Mouse (Mus musculus): ENCODE data around the gene Shoc2. TPM values are rescaled to one million over a fixed set of nuclear protein-coding genes. Genes with fewer than 3 reads are reported as not detected.

Gene Shoc2
- polyA plus RNA-seq, 1 experiment from 2014 or later, result 57.0 TPM

DNA sequence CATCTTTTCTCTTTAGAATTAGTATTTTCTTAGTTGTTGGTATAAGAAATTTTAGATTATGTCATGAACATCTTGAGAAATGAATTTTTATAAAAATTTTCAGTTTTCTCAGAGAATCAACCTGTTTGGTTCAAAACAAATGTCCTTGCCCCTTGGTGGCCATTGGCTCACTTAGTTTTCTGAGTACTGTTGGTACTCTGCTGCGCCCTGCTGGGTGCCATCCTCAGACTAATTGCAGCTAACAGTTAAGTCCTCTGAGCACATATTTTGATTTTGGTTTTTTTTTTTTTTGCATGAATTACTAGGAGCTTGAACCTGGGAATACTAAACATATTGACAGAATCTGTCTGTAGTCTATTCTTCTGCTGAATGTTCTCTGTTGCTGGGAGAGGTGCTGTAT, 39.2 kb downstream of the Shoc2 start:
- Histone ChIP-seq H3K36me3 (peaks cover 12% of the 10 kb centered on the region), H3K27ac (no peak overlapping the region), H3K4me1 (no peaks in the 10 kb centered on the region), H3K27me3 (no peaks in the 10 kb centered on the region), H3K4me2 (replicated peaks) (no peak overlapping the region), H3K9me3 (no peaks in the 10 kb centered on the region), H3K4me3 (no peak overlapping the region), H3K9ac (no peak overlapping the region)
- 91% methylated on average over 1 of the region's 1 CpGs for WGBS
- no peak for ATAC-seq (ENCODE audit: insufficient number of reproducible peaks, insufficient read depth, low FRiP score, low TSS enrichment)

DNA sequence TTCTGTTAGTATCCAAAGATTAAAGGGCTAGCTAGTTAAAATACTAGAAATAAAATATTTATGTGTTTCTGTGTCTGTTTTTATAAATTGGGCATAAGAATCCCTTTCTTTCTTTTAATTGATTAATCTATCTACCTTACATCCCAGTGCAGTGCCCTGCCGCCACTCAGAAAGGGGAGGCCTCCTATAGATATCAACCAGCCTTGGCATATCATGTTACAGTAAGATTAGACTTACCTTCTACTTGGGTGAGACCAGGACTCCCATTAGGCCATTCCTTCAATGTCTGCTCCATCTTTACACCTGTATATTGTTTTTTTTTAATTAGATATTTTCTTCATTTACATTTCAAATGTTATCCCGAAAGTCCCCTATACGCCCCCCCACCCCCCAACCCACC, 40.5 kb downstream of the Shoc2 start:
- Histone ChIP-seq H3K27ac (no peak overlapping the region), H3K9me3 (no peaks in the 10 kb centered on the region), H3K4me3 (no peak overlapping the region), H3K36me3 (peaks cover 10% of the 10 kb centered on the region), H3K27me3 (no peaks in the 10 kb centered on the region), H3K9ac (no peak overlapping the region), H3K4me2 (replicated peaks) (no peak overlapping the region), H3K4me1 (no peaks in the 10 kb centered on the region)
- 94% methylated on average over 3 of the region's 3 CpGs for WGBS
- ATAC-seq (ENCODE audit: insufficient number of reproducible peaks, insufficient read depth, low FRiP score, low TSS enrichment), result no peak

DNA sequence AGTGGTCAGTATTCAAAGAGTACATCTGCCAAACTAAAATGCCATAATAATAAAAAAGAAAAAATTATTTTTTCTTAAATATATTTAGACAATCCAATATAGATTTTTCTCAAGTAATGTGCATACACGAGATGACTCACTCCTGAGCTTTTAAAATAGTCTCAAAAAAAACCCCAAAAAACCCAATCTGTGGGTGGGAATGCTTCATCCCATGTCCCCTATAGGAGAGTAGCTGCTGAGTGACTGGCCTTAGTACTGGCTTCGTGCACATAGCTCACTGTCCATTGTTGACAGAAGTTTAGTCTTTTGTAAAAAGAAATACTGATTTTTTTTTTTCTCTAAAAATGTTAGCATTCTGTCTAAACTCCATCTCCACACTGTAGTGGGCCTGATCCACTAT, 46.4 kb downstream of the Shoc2 start:
- Histone ChIP-seq H3K4me1 (no peaks in the 10 kb centered on the region), H3K27ac (no peak overlapping the region), H3K27me3 (no peaks in the 10 kb centered on the region), H3K4me2 (replicated peaks) (no peak overlapping the region), H3K4me3 (no peak overlapping the region), H3K36me3 (peaks cover 10% of the 10 kb centered on the region), H3K9ac (no peak overlapping the region), H3K9me3 (no peaks in the 10 kb centered on the region)
- 87% methylated on average over 2 of the region's 2 CpGs for WGBS
- ATAC-seq (ENCODE audit: insufficient number of reproducible peaks, insufficient read depth, low FRiP score, low TSS enrichment), result no peak

DNA sequence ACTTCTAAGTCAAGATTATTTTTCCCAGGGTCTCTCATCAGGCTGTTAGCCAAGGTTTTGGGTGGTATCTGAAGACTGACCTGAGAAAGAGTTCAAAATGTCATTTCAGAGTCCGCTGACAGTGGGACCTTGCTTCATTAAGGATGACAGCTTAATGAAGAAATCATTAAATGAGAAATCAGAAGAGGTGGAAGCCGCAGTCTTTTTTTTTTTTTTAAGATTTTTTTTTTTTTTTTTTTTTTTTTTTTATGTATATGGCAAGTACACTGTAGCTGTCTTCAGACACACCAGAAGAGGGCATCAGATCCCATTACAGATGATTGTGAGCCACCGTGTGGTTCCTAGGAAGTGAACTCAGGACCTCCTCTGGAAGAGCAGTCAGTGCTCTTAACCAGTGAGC, 49.8 kb downstream of the Shoc2 start:
- H3K27ac ChIP-seq, result no peak overlapping the region
- H3K9ac ChIP-seq, result no peak overlapping the region
- H3K4me3 ChIP-seq, result no peak overlapping the region
- no peaks in the 10 kb centered on the region for H3K9me3 ChIP-seq
- H3K4me1 ChIP-seq, result 0 out of 2 replicates have a peak, but pooled peaks cover 7% of the 10 kb centered on the region
- no peak for ATAC-seq (ENCODE audit: insufficient number of reproducible peaks, insufficient read depth, low FRiP score, low TSS enrichment)
- H3K36me3 ChIP-seq, result no peaks in the 10 kb centered on the region
- WGBS, result 75% methylated on average over 3 of the region's 3 CpGs
- H3K4me2 ChIP-seq (replicated peaks), result no peak overlapping the region
- no peaks in the 10 kb centered on the region for H3K27me3 ChIP-seq

DNA sequence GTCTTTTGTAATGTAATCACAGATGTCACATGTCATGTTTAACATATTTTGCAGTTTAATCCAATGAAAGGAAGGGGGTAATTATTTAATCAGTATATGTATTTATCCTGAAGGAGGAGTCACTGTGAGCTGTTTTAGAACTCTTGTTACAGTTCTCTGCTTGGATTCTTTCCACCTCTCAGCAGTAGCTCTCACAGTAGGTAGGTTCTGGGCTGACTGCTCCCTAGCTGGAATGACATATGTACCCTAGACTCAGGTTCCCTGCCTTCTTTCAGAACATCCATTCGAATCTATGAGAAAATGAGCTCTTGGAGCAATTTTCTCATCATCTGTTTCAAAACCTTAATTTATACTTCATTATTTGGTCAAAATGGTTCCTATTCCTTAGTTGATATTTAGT, 50.2 kb downstream of the Shoc2 start:
- H3K4me2 ChIP-seq (replicated peaks), result no peak overlapping the region
- no peak overlapping the region for H3K9ac ChIP-seq
- 68% methylated on average over 1 of the region's 1 CpGs for WGBS
- no peak overlapping the region for H3K27ac ChIP-seq
- H3K4me1 ChIP-seq, result 0 out of 2 replicates have a peak, but pooled peaks cover 9% of the 10 kb centered on the region
- ATAC-seq (ENCODE audit: insufficient number of reproducible peaks, insufficient read depth, low FRiP score, low TSS enrichment), result no peak
- H3K9me3 ChIP-seq, result no peaks in the 10 kb centered on the region
- H3K27me3 ChIP-seq, result no peaks in the 10 kb centered on the region
- H3K4me3 ChIP-seq, result no peak overlapping the region
- H3K36me3 ChIP-seq, result no peaks in the 10 kb centered on the region

DNA sequence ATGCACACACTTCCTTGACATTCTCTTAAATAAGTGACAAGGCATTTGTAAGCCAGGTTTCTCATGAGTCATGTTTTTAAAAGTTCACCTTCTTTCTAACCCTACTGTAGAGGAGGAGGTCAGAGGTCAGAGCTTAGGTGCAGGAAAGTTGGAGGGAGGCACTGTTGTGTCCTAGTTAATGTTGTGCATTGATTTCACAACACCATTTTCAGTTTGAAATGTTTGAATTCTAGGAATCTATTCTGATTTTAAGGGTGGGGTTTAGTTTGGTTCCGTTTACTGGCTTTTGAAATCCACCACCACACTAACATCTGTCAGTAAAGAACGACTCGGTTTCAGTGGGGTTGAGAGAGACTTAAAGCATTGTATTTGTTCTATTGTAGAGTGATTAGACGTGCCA, 66.9 kb downstream of the Shoc2 start:
- ATAC-seq (ENCODE audit: insufficient number of reproducible peaks, insufficient read depth, low FRiP score, low TSS enrichment), result no peak
- no peak overlapping the region for H3K9ac ChIP-seq
- H3K4me3 ChIP-seq, result no peak overlapping the region
- H3K4me1 ChIP-seq, result no peaks in the 10 kb centered on the region; the same call in 1 of the 2 replicates
- WGBS, result 82% methylated on average over 4 of the region's 4 CpGs
- no peak overlapping the region for H3K4me2 ChIP-seq (replicated peaks)
- no peaks in the 10 kb centered on the region for H3K9me3 ChIP-seq
- no peaks in the 10 kb centered on the region; the same call in 1 of the 2 replicates for H3K36me3 ChIP-seq
- no peaks in the 10 kb centered on the region for H3K27me3 ChIP-seq
- no peak overlapping the region for H3K27ac ChIP-seq

DNA sequence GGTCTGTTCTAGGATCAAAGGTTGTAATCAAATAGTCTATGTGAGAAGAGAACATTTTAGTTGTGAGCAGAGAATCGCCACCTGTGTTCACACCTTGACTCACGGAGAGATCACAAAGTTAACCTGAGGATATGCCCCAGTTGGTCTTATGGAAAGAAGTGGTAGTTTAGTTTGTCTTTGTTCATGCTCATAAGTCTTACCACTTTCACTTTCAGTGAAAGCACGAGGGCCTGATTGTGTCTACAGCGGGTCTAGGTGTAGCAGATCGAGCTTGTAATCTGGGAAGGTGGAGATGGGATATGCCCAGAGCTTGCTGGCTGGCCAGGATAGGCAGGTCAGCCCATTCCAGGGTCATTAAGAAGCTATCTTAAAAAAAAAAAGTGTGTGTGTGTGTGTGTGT, 70.9 kb downstream of the Shoc2 start:
- no peaks in the 10 kb centered on the region; the same call in 1 of the 2 replicates for H3K4me1 ChIP-seq
- 96% methylated on average over 5 of the region's 5 CpGs for WGBS
- H3K9me3 ChIP-seq, result no peaks in the 10 kb centered on the region
- H3K4me2 ChIP-seq (replicated peaks), result no peak overlapping the region
- H3K36me3 ChIP-seq, result no peaks in the 10 kb centered on the region
- H3K27ac ChIP-seq, result no peak overlapping the region
- no peak for ATAC-seq (ENCODE audit: insufficient number of reproducible peaks, insufficient read depth, low FRiP score, low TSS enrichment)
- no peaks in the 10 kb centered on the region for H3K27me3 ChIP-seq
- no peak overlapping the region for H3K9ac ChIP-seq
- no peak overlapping the region for H3K4me3 ChIP-seq

DNA sequence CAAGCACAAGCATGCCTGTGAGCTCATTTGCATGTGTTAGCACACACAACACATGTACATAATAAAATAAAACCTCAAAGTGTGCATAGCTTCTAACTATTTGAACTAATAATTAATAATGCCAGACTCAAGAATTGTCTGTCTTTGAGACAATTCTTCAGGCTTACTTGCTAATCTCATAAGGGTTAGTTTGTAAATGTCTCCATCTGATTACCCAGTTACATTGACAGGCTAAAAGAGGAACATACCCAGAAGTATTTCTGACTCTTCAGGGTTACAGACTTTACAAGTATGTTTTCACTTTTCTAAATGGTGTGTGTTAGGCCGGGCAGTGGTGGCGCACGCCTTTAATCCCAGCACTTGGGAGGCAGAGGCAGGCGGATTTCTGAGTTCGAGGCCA, 71.4 kb downstream of the Shoc2 start:
- Histone ChIP-seq H3K4me3 (no peak overlapping the region), H3K9me3 (no peaks in the 10 kb centered on the region), H3K27me3 (no peaks in the 10 kb centered on the region), H3K4me1 (no peaks in the 10 kb centered on the region; the same call in 1 of the 2 replicates), H3K27ac (no peak overlapping the region), H3K36me3 (no peaks in the 10 kb centered on the region), H3K4me2 (replicated peaks) (no peak overlapping the region), H3K9ac (no peak overlapping the region)
- no peak for ATAC-seq (ENCODE audit: insufficient number of reproducible peaks, insufficient read depth, low FRiP score, low TSS enrichment)
- 91% methylated on average over 5 of the region's 5 CpGs for WGBS

DNA sequence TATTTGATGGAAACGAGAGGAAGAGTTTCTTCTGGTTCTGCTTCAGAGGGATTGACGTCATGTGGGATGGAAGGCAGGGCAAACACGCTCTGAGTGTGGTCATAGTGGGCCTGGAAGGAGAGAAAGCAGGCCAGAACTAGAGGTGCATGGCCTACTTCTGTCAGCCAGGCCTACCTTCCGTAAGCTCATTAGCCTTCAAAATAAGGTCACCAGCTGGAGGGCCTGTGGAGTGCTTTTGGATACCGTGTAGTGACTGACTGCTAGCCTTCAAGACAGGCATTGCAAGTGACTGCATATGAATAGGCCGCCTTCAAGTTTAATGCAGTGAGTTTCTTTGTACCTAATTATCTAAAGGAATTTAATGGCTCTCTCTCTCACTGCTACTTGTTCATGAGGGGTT, 91.0 kb downstream of the Shoc2 start:
- H3K4me2 ChIP-seq (replicated peaks), result no peak overlapping the region
- WGBS, result 88% methylated on average over 6 of the region's 6 CpGs
- peaks cover 24% of the 10 kb centered on the region for H3K36me3 ChIP-seq
- no peaks in the 10 kb centered on the region for H3K9me3 ChIP-seq
- no peaks in the 10 kb centered on the region for H3K27me3 ChIP-seq
- no peak for ATAC-seq (ENCODE audit: insufficient number of reproducible peaks, insufficient read depth, low FRiP score, low TSS enrichment)
- H3K4me3 ChIP-seq, result no peak overlapping the region
- H3K27ac ChIP-seq, result no peak overlapping the region
- H3K4me1 ChIP-seq, result no peaks in the 10 kb centered on the region
- no peak overlapping the region for H3K9ac ChIP-seq

DNA sequence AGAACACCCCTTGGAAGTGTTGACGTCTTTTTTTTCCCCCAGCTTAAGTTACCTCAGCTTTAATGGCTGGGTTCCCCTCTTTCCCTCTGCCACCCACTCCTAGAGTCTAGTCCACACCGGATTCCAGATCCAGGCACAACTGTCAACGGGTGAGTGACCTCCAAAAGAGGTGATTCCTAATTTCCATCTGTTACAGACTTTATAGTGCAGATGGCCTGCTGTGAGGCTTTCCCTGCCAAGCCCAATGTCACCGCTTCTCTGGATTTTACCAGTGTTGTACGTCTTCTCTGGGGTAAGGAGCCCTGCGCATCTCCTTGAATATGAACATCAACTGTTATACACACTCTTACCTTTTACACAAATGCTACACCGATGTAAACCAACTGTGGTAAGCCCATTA, 95.3 kb downstream of the Shoc2 start:
- WGBS, result 77% methylated on average over 7 of the region's 7 CpGs

DNA sequence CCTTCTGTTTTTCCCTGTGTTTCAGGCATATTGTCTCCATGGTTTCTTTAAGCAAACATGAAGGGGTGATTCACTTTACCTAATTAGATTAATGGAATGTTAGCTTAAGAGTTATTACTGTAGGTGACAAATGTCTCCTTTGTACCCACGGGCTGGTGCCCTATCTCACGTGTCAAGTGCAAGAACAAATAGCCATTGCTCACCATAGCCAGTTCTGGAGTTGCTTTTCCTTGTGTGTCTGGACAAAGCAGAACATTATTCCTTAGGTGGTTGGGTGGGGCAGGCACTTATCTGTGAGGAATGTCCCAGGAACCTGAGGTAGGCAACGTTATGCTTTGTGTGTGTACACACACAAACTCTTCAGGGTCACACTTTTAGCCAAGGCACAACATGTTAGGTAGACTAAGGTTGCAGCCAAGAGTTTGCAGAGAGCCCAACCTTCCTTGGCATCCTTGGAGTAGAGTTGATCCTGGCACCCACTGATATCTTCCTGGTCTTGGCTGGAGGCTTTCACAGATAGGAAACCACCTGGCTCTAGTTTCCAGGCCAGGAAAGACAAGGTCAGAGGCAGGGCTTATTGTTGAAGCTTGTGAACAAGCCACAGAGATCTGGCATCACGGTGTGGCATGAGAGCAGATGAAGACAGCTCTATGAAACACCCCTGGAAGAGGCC, 96.4 kb downstream of the Shoc2 start:
- H3K27ac ChIP-seq, result no peak overlapping the region
- H3K9ac ChIP-seq, result no peak overlapping the region
- H3K4me3 ChIP-seq, result no peak overlapping the region
- H3K27me3 ChIP-seq, result peaks cover 7% of the 10 kb centered on the region
- H3K36me3 ChIP-seq, result 0 out of 2 replicates have a peak, but pooled peaks cover 4% of the 10 kb centered on the region
- ATAC-seq (ENCODE audit: insufficient number of reproducible peaks, insufficient read depth, low FRiP score, low TSS enrichment), result no peak
- H3K9me3 ChIP-seq, result no peaks in the 10 kb centered on the region
- WGBS, result 69% methylated on average over 4 of the region's 4 CpGs
- H3K4me2 ChIP-seq (replicated peaks), result no peak overlapping the region
- H3K4me1 ChIP-seq, result peaks cover 2% of the 10 kb centered on the region; the same call in 1 of the 2 replicates

More for the DNA sequence above, 95.3 kb downstream of the Shoc2 start:
- Histone ChIP-seq H3K4me3 (no peak overlapping the region), H3K4me1 (no peaks in the 10 kb centered on the region), H3K9ac (no peak overlapping the region), H3K27me3 (0 out of 2 replicates have a peak, but pooled peaks cover 2% of the 10 kb centered on the region), H3K9me3 (no peaks in the 10 kb centered on the region), H3K27ac (no peak overlapping the region), H3K36me3 (0 out of 2 replicates have a peak, but pooled peaks cover 9% of the 10 kb centered on the region), H3K4me2 (replicated peaks) (no peak overlapping the region)
- no peak for ATAC-seq (ENCODE audit: insufficient number of reproducible peaks, insufficient read depth, low FRiP score, low TSS enrichment)

DNA sequence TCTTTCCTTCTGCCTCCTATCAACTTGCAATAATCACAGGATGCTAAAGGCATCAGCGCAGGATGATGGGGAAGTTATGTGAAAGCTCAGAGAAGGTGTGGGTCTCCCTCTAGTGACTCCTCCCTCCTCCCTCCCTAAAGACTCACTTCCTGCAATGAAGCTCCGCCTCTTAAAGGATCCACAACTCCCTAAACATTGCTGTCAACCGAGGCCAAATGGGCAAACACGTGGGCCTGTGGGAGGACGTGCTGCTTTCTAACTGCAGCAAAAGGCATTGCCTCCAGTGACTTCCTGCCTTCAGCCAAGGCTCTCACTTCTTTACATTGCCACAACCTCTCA, 96.9 kb downstream of the Shoc2 start:
- no peaks in the 10 kb centered on the region for H3K9me3 ChIP-seq
- no peak for ATAC-seq (ENCODE audit: insufficient number of reproducible peaks, insufficient read depth, low FRiP score, low TSS enrichment)
- no peak overlapping the region for H3K27ac ChIP-seq
- no peak overlapping the region for H3K9ac ChIP-seq
- H3K36me3 ChIP-seq, result 0 out of 2 replicates have a peak, but pooled peaks cover 4% of the 10 kb centered on the region
- H3K4me1 ChIP-seq, result peaks cover 5% of the 10 kb centered on the region
- peaks cover 12% of the 10 kb centered on the region for H3K27me3 ChIP-seq
- WGBS, result 32% methylated on average over 5 of the region's 5 CpGs
- H3K4me3 ChIP-seq, result no peak overlapping the region
- no peak overlapping the region for H3K4me2 ChIP-seq (replicated peaks)

Measured in embryonic facial prominence, embryonic 12.5 days (tissue).